Mouse (Mus musculus): ENCODE results near the gene Ninl. TPM values are rescaled to one million over a fixed set of nuclear protein-coding genes. Genes with fewer than 3 reads are reported as not detected.

The Ninl gene
- polyA plus RNA-seq (2011; ENCODE audit: insufficient read length, low read depth, missing spikeins), result 7.3 and 9.2 TPM in 2 replicates

GRCm38 (mm10) chr2:151039232-151039695, at the start of gene Ninl, which contains the start of gene Nanp:
Gene Ninl (minus strand): TSS chr2:151039382.
Gene Nanp (minus strand): TSS chr2:151039398.
- TF ChIP-seq CTCF (IDR thresholded peaks at IDR 0.05; ENCODE audit: borderline replicate concordance, insufficient read depth, low read length), result no peak
- TF ChIP-seq POLR2A (IDR thresholded peaks at IDR 0.05; ENCODE audit: low read depth, low read length), result peak; percentile 97
- Histone ChIP-seq H3K4me3 (ENCODE audit: insufficient read depth, low read length) (peak within 1 kb of the TSS; percentile 80), H3K27ac (ENCODE audit: insufficient read depth, low read length) (no peak within 1 kb of the TSS), H3K4me1 (ENCODE audit: control insufficient read depth, insufficient read depth, low read length) (peaks cover 6% of the 10 kb centered on the region; the same call in 1 of the 2 replicates)

GRCm38 (mm10) chr2:151056637-151057036, 17.5 kb upstream of the Ninl start:
- TF ChIP-seq POLR2A (IDR thresholded peaks at IDR 0.05; ENCODE audit: low read depth, low read length) (no peak), CTCF (IDR thresholded peaks at IDR 0.05; ENCODE audit: borderline replicate concordance, insufficient read depth, low read length) (no peak)
- H3K27ac ChIP-seq (ENCODE audit: insufficient read depth, low read length), result no peak overlapping the region

GRCm38 (mm10) chr2:151040411-151040810, 1.2 kb upstream of the Ninl start:
- H3K4me3 ChIP-seq (ENCODE audit: insufficient read depth, low read length), result no peak overlapping the region
- no peak overlapping the region for H3K27ac ChIP-seq (ENCODE audit: insufficient read depth, low read length)
- TF ChIP-seq POLR2A (IDR thresholded peaks at IDR 0.05; ENCODE audit: low read depth, low read length) (no peak), CTCF (IDR thresholded peaks at IDR 0.05; ENCODE audit: borderline replicate concordance, insufficient read depth, low read length) (no peak)
- H3K4me1 ChIP-seq (ENCODE audit: control insufficient read depth, insufficient read depth, low read length), result peaks cover 6% of the 10 kb centered on the region; the same call in 1 of the 2 replicates

More at GRCm38 (mm10) chr2:151056637-151057036, 17.5 kb upstream of the Ninl start:
- H3K4me1 ChIP-seq (ENCODE audit: control insufficient read depth, insufficient read depth, low read length), result no peaks in the 10 kb centered on the region
- no peak overlapping the region for H3K4me3 ChIP-seq (ENCODE audit: insufficient read depth, low read length)

GRCm38 (mm10) chr2:151039726-151040125, 544 bp upstream of the Ninl start:
- H3K27ac ChIP-seq (ENCODE audit: insufficient read depth, low read length), result no peak overlapping the region
- H3K4me3 ChIP-seq (ENCODE audit: insufficient read depth, low read length), result peak overlapping the region; percentile 48
- peaks cover 6% of the 10 kb centered on the region; the same call in 1 of the 2 replicates for H3K4me1 ChIP-seq (ENCODE audit: control insufficient read depth, insufficient read depth, low read length)
- TF ChIP-seq POLR2A (IDR thresholded peaks at IDR 0.05; ENCODE audit: low read depth, low read length) (no peak), CTCF (IDR thresholded peaks at IDR 0.05; ENCODE audit: borderline replicate concordance, insufficient read depth, low read length) (no peak)

GRCm38 (mm10) chr2:151038811-151039222, 365 bp downstream of the Ninl start:
- TF ChIP-seq POLR2A (IDR thresholded peaks at IDR 0.05; ENCODE audit: low read depth, low read length) (no peak), CTCF (IDR thresholded peaks at IDR 0.05; ENCODE audit: borderline replicate concordance, insufficient read depth, low read length) (no peak)
- Histone ChIP-seq H3K27ac (ENCODE audit: insufficient read depth, low read length) (no peak overlapping the region), H3K4me1 (ENCODE audit: control insufficient read depth, insufficient read depth, low read length) (peaks cover 6% of the 10 kb centered on the region; the same call in 1 of the 2 replicates), H3K4me3 (ENCODE audit: insufficient read depth, low read length) (peak overlapping the region; percentile 80)

- TF ChIP-seq CTCF (IDR thresholded peaks at IDR 0.05; ENCODE audit: borderline replicate concordance, insufficient read depth, low read length) (no peak), POLR2A (IDR thresholded peaks at IDR 0.05; ENCODE audit: low read depth, low read length) (no peak)
- no peak overlapping the region for H3K27ac ChIP-seq (ENCODE audit: insufficient read depth, low read length)
- H3K4me1 ChIP-seq (ENCODE audit: control insufficient read depth, insufficient read depth, low read length), result peaks cover 6% of the 10 kb centered on the region; the same call in 1 of the 2 replicates
- H3K4me3 ChIP-seq (ENCODE audit: insufficient read depth, low read length), result peak overlapping the region; percentile 80
These were observed 1.2 kb downstream of the Ninl start for GRCm38 (mm10) chr2:151037876-151038552.

- no peak overlapping the region for H3K27ac ChIP-seq (ENCODE audit: insufficient read depth, low read length)
- no peak overlapping the region for H3K4me3 ChIP-seq (ENCODE audit: insufficient read depth, low read length)
- peaks cover 6% of the 10 kb centered on the region; the same call in 1 of the 2 replicates for H3K4me1 ChIP-seq (ENCODE audit: control insufficient read depth, insufficient read depth, low read length)
- TF ChIP-seq CTCF (IDR thresholded peaks at IDR 0.05; ENCODE audit: borderline replicate concordance, insufficient read depth, low read length) (no peak), POLR2A (IDR thresholded peaks at IDR 0.05; ENCODE audit: low read depth, low read length) (no peak)
These were observed 1.9 kb downstream of the Ninl start for GRCm38 (mm10) chr2:151037292-151037691.

GRCm38 (mm10) chr2:151036721-151037120, 2.5 kb downstream of the Ninl start:
- TF ChIP-seq CTCF (IDR thresholded peaks at IDR 0.05; ENCODE audit: borderline replicate concordance, insufficient read depth, low read length) (no peak), POLR2A (IDR thresholded peaks at IDR 0.05; ENCODE audit: low read depth, low read length) (no peak)
- Histone ChIP-seq H3K4me3 (ENCODE audit: insufficient read depth, low read length) (no peak overlapping the region), H3K4me1 (ENCODE audit: control insufficient read depth, insufficient read depth, low read length) (peaks cover 6% of the 10 kb centered on the region; the same call in 1 of the 2 replicates), H3K27ac (ENCODE audit: insufficient read depth, low read length) (no peak overlapping the region)

- TF ChIP-seq POLR2A (IDR thresholded peaks at IDR 0.05; ENCODE audit: low read depth, low read length), result no peak
- no peak for TF ChIP-seq CTCF (IDR thresholded peaks at IDR 0.05; ENCODE audit: borderline replicate concordance, insufficient read depth, low read length)
- Histone ChIP-seq H3K4me3 (ENCODE audit: insufficient read depth, low read length) (no peak overlapping the region), H3K4me1 (ENCODE audit: control insufficient read depth, insufficient read depth, low read length) (peaks cover 6% of the 10 kb centered on the region; the same call in 1 of the 2 replicates), H3K27ac (ENCODE audit: insufficient read depth, low read length) (no peak overlapping the region)
These were observed 4.7 kb downstream of the Ninl start for GRCm38 (mm10) chr2:151034435-151034834.

GRCm38 (mm10) chr2:151021158-151021557, 18.0 kb downstream of the Ninl start:
- Histone ChIP-seq H3K27ac (ENCODE audit: insufficient read depth, low read length) (no peak overlapping the region), H3K4me1 (ENCODE audit: control insufficient read depth, insufficient read depth, low read length) (no peaks in the 10 kb centered on the region), H3K4me3 (ENCODE audit: insufficient read depth, low read length) (no peak overlapping the region)
- TF ChIP-seq POLR2A (IDR thresholded peaks at IDR 0.05; ENCODE audit: low read depth, low read length) (no peak), CTCF (IDR thresholded peaks at IDR 0.05; ENCODE audit: borderline replicate concordance, insufficient read depth, low read length) (no peak)
